Mouse (Mus musculus) kidney, adult 2 months (tissue): ENCODE results near the gene Tmem51. TPM values are rescaled to one million over a fixed set of nuclear protein-coding genes. Genes with fewer than 3 reads are reported as not detected.
A peak's percentile ranks its signal among the peaks of the same experiment; 100 is the strongest.

Experiments used
- DNase-seq: peaks from one replicate; pipeline ENCODE4 v3.0.0; 2021
- H3K27ac ChIP-seq: fragments of 200-500 bp; 2 replicates; pipeline ENCODE4 v1.5.1; 2012; ENCODE audit warnings: low read depth, low read length, control low read depth, inconsistent platforms; ENCODE audit not compliant: insufficient read depth
- H3K27me3 ChIP-seq: fragments of 200-500 bp; replicated peaks from 2 replicates; pipeline ENCODE4 v1.6.1; 2012; ENCODE audit warnings: mild to moderate bottlenecking, moderate library complexity, low read length, inconsistent platforms; ENCODE audit not compliant: control insufficient read depth, insufficient read depth
- H3K36me3 ChIP-seq: fragments of 200-500 bp; 2 replicates; pipeline ENCODE4 v1.6.1; 2012; ENCODE audit warnings: mild to moderate bottlenecking, moderate library complexity, low read length, inconsistent platforms; ENCODE audit not compliant: control insufficient read depth, insufficient read depth
- H3K4me1 ChIP-seq: fragments of 200-500 bp; 2 replicates; pipeline ENCODE4 v1.6.1; 2011; ENCODE audit warnings: low read length; ENCODE audit not compliant: control insufficient read depth, insufficient read depth
- H3K4me3 ChIP-seq: fragments of 200-500 bp; 2 replicates; pipeline ENCODE4 v1.5.1; 2011; ENCODE audit warnings: mild to moderate bottlenecking, low read depth, low read length, control low read depth; ENCODE audit not compliant: insufficient read depth
- CTCF ChIP-seq: fragments of 200-500 bp; conservative IDR thresholded peaks from 2 replicates; pipeline ENCODE4 v1.5.1; 2011; ENCODE audit warnings: low read depth, mild to moderate bottlenecking, control low read depth, low read length, moderate library complexity, mixed read lengths; ENCODE audit not compliant: insufficient read depth, insufficient read length
- POLR2A ChIP-seq: fragments of 200-500 bp; IDR thresholded peaks from one replicate; pipeline ENCODE4 v1.6.1; 2011; ENCODE audit warnings: low read depth, low read length, control low read depth
- WGBS: fragments of 180-500 bp; shearing (Covaris S2); methylation state at CpG from one replicate; pipeline ENCODE4 v1.1.7; 2018; 5-methylcytosine and 5-hydroxymethylcytosine counted together
- polyA plus RNA-seq: library from polyadenylated mRNA; depleted of rRNA; stranded (reverse); fragments of >200 nt; gene quantifications from 2 replicates; pipeline ENCODE4 v1.2.3, GENCODE M21; 2012; rRNA removed

Tmem51 gene
- 59.6 and 60.4 TPM in 2 replicates for polyA plus RNA-seq

DNA sequence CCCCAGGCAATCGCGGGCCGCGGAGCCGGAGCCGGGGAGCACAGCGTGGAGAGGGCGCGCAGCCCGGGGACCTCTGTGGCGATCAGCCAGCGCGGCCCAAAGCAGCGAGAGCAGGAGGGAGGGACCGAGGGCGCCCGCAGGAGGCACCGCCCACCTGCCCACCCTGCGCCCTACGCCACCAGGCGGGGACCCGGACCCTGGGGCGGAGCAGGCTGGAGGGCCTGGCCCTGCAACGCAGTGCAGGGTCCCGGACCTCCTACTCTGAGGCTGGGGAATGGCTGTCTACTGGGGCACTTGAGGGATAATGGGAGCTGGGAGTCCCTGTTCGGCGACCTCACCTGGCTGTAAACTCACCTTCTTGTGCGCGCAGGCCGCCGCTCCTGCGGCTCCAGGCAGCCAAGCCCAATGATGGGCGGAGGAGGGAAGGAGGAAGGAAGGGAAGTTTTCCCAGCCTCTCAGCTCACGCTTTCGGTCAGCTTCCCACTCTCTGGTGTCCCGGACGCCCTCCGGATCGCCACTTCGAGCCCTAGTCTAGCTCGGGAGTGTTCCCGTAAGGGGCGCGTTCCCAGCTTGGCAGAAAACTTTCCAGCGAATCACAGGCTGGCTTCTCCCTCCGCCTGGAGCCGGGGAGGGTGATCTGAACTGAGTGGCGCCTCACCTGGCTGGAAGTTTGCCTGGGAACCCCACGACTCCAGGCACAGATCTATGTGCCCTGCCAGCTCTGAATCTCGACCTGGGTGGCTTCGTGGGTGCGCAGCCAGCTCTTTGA is at the start of gene Tmem51:
Tmem51 (minus strand) TSS at position 174 of the 769 bp plus-strand sequence.
- H3K4me3 ChIP-seq, result peak within 1 kb of the TSS; percentile 74
- under 1% methylated on average over 48 of the region's 52 CpGs for WGBS
- no peaks in the 10 kb centered on the region for H3K36me3 ChIP-seq
- H3K27me3 ChIP-seq, result no peaks in the 10 kb centered on the region
- H3K27ac ChIP-seq, result peak within 1 kb of the TSS; percentile 89
- TF ChIP-seq POLR2A (peak; percentile 49), CTCF (0 out of 2 replicates have a peak, but pooled peaks have one; percentile 11)
- DNase-seq, result peak; percentile 87
- peaks cover 28% of the 10 kb centered on the region for H3K4me1 ChIP-seq

DNA sequence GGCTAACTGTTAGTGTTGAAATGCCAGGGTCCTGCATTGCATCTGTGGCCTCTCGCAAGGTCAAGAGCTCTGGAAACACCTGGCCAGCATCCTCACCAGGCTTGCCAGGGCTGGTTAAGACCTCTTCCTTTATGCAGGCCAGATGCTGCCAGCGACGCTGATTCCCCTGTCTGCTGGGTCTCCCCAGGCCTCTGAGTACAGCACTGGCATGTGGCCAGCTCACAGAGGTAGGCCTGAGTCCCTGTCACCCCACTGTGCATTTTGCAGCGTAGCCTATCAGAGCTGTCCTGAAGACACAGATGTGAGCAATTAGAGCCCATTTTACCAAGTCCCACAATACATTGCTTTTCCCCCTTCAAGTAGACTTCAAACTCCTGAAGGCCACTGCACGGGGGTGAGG is 46.1 kb upstream of the Tmem51 start:
- H3K4me1 ChIP-seq, result no peaks in the 10 kb centered on the region
- no peak for DNase-seq
- H3K36me3 ChIP-seq, result no peaks in the 10 kb centered on the region
- no peak overlapping the region for H3K4me3 ChIP-seq
- H3K27me3 ChIP-seq, result no peaks in the 10 kb centered on the region
- no peak overlapping the region for H3K27ac ChIP-seq
- no peak for TF ChIP-seq CTCF
- no peak for TF ChIP-seq POLR2A
- 79% methylated on average over 5 of the region's 5 CpGs for WGBS

DNA sequence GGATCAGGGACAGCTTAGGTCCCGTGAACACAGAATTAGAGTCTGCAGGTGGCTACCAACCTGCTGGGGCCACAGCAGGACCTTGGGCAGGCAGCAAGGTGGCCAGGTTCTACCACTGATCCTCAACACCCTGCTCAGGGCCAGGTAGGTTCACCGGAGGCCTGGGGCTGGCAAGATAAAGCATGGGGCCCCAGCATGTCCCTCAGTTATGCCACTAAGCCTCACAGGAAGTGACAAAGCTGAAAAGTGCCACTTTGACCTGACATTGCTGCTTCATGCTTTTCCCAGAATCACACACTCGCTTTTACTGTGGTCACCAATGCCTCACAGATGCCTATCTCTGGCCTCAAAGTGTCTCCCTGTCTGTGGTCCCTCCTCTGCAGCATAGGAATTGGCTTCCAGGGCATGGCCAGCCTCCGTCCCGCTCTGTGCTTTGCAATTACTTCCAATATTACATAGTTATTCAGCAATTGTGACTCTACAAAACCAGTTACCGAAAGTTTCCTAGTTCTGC is 43.2 kb upstream of the Tmem51 start:
- Histone ChIP-seq H3K4me1 (no peaks in the 10 kb centered on the region), H3K36me3 (no peaks in the 10 kb centered on the region), H3K4me3 (no peak overlapping the region), H3K27ac (no peak overlapping the region), H3K27me3 (no peaks in the 10 kb centered on the region)
- no peak for TF ChIP-seq CTCF
- TF ChIP-seq POLR2A, result no peak
- 83% methylated on average over 6 of the region's 6 CpGs for WGBS
- no peak for DNase-seq

DNA sequence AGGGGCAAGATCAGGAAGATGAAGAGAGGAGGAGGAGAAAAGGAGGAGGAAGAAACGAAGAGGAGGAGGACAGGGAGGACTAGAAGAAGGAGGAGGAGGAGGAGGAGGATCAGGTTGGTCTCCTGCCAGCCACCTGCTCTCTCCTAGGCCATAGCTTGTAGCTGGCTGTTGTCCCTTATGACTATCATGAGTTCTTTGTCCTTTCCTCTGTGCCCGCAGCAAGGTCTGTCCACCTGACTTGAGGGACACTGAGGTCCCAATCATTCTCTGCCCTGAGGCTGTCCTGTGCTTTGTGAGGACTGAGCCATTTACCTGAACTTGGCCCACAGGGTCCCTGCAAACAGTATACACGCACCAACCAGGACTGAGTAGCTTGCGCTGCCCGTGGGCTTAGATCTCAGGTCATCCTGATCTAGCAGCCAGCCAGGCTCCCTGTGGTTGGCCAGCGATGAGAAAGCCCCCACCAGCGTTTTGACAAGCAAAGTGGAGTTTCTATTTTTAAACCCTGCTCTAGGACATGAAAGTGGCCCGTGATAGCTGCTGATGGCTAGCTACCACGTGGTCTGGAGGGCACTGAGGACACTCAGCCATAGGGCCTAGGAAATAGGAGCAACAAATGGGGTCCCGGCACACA is 42.7 kb upstream of the Tmem51 start:
- H3K36me3 ChIP-seq, result no peaks in the 10 kb centered on the region
- peak; percentile 21 for DNase-seq
- TF ChIP-seq POLR2A (no peak), CTCF (no peak)
- H3K27ac ChIP-seq, result no peak overlapping the region
- H3K27me3 ChIP-seq, result no peaks in the 10 kb centered on the region
- no peaks in the 10 kb centered on the region for H3K4me1 ChIP-seq
- no peak overlapping the region for H3K4me3 ChIP-seq
- WGBS, result 49% methylated on average over 10 of the region's 10 CpGs

DNA sequence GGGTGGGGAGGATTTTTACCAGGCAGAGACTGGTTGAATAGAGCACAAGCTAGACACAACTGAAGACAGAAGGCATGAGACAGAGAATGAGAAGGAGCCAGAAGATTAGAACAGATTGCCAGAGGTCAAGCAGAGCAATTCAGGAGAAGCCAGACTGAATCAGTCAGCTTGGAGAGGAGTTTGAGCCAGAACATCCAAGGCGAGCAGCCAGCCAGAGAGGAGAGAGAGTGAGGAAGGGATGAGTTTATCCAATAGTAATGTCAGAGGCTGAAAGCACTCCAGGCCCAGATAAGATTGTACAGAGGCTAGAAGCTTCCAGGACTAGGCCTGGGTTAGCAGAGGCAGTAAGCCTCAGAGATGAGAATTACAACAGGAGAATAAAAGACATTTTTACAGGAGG is 37.1 kb upstream of the Tmem51 start:
- WGBS, result 74% methylated on average over 1 of the region's 1 CpGs
- no peaks in the 10 kb centered on the region for H3K27me3 ChIP-seq
- H3K4me1 ChIP-seq, result no peaks in the 10 kb centered on the region
- H3K4me3 ChIP-seq, result no peak overlapping the region
- no peak overlapping the region for H3K27ac ChIP-seq
- H3K36me3 ChIP-seq, result no peaks in the 10 kb centered on the region
- DNase-seq, result no peak
- TF ChIP-seq POLR2A (no peak), CTCF (no peak)

DNA sequence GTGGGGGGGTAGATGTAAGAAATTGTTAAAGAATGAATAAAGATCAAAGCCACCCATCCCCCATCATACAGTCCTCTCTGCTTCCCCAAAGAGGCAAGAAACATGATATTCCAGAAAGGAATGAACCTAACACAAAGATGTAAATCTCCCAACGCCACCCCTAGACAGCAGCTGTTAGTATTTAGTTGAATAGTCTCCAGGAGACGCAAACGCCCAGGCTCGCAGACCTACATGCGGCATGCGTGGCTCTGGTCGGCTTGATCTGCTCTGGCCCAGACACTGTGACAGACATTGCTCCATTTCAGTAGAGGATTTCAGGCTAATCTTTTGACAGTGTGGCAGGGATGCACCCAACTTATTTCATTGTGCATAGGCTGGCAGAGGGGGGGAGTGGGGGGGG is 34.4 kb upstream of the Tmem51 start:
- DNase-seq, result no peak
- no peak overlapping the region for H3K4me3 ChIP-seq
- H3K4me1 ChIP-seq, result no peaks in the 10 kb centered on the region
- H3K27ac ChIP-seq, result no peak overlapping the region
- no peak for TF ChIP-seq CTCF
- no peak for TF ChIP-seq POLR2A
- WGBS, result 66% methylated on average over 7 of the region's 7 CpGs
- no peaks in the 10 kb centered on the region for H3K27me3 ChIP-seq
- H3K36me3 ChIP-seq, result no peaks in the 10 kb centered on the region

DNA sequence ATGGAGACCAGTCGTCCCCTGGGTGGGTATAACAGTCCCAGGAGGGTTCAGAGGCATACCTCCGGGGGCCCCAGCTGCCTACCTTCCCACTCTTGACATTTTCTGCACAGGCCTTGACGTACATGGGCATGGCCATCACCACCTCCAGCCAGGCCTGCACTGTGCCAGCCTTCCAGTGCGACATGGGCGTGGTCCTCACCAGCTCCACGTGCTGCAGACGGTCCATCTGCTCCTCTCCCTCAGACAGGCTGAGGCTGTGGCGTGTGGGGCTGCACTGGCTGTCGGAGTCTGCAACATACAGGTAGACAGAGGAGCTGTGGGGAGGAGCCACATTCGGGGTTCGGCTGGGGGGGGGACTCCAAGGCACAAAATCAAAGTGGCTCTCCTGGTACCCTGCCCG is 33.9 kb upstream of the Tmem51 start:
- DNase-seq, result no peak
- TF ChIP-seq CTCF, result no peak
- no peak for TF ChIP-seq POLR2A
- Histone ChIP-seq H3K4me3 (no peak overlapping the region), H3K36me3 (no peaks in the 10 kb centered on the region), H3K27me3 (no peaks in the 10 kb centered on the region), H3K27ac (no peak overlapping the region), H3K4me1 (no peaks in the 10 kb centered on the region)
- 88% methylated on average over 12 of the region's 12 CpGs for WGBS
